Mouse (Mus musculus) liver, embryonic 14.5 days (tissue): ENCODE measurements at regions not wholly inside any gene's neighbourhood (a gene's known extent, or its start where the extent isn't known, plus 50 kb on each side); places are given as distances from the start of the nearest gene placed in this dataset.

ENCODE experiments used
- CTCF ChIP-seq: IDR thresholded peaks from 2 replicates; pipeline ENCODE4 v1.5.1; 2016; ENCODE audit warnings: antibody characterized with exemption, low read depth, control low read depth
- EP300 ChIP-seq: IDR thresholded peaks from 2 replicates; pipeline ENCODE4 v1.6.1; 2016; ENCODE audit warnings: antibody characterized with exemption, low read depth

DNA sequence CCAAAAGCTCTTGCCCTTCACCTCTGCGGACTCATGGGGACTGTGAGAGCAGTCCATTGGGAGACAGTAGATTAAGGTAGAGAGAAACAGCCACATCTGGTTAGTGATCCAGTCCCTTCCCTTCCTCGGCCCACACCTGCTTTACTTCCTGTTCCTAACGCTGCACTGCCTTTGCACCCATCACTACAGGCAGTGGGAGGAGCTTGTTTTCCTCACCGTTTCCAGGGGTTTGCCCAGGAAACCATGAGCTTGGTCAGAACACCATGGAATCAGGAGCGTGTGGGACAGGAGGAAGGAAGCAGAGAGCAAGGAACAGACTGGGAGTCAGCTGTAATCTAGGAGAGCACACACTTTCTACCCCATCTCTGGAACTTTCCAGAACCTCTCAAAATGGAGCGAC lies 176.2 kb upstream of the Dapk1 start:
- no peak for TF ChIP-seq CTCF
- no peak for TF ChIP-seq EP300
